Mouse (Mus musculus) megakaryocyte, embryonic 14.5 days (primary cell): Measurements from ENCODE around the gene Klhl5. TPM values are rescaled to one million over a fixed set of nuclear protein-coding genes. Genes with fewer than 3 reads are reported as not detected.
A peak's percentile ranks its signal among the peaks of the same experiment; 100 is the strongest.
"Not testable (repeated sequence)": the region's sequence is repeated elsewhere in the genome, so short reads cannot be mapped to it uniquely, and the experiment has no call there.

Experiments
- H3K27me3 ChIP-seq: replicated peaks from 2 replicates; pipeline ENCODE3; 2012; ENCODE audit warnings: inconsistent platforms
- H3K36me3 ChIP-seq: replicated peaks from 2 replicates; pipeline ENCODE3; 2012; ENCODE audit warnings: low read length, inconsistent platforms, mixed read lengths
- H3K4me1 ChIP-seq: 2 replicates; pipeline ENCODE4 v1.6.1; 2012; ENCODE audit warnings: inconsistent platforms
- H3K4me3 ChIP-seq: replicated peaks from 2 replicates; pipeline ENCODE3; 2012; ENCODE audit warnings: moderate library complexity, mild to moderate bottlenecking, inconsistent platforms
- H3K9me3 ChIP-seq: 2 replicates; pipeline ENCODE4 v1.6.1; 2012; ENCODE audit warnings: inconsistent platforms
- FLI1 ChIP-seq: IDR thresholded peaks from 2 replicates; pipeline ENCODE4 v1.6.1; 2012; ENCODE audit warnings: low read length, inconsistent platforms, mixed read lengths
- GATA1 ChIP-seq: IDR thresholded peaks from 3 replicates; pipeline ENCODE4 v1.6.1; 2012; ENCODE audit warnings: mixed read lengths, low read length, inconsistent platforms, borderline replicate concordance
- polyA plus RNA-seq: library from polyadenylated mRNA; stranded (reverse); fragments of >175 nt; gene quantifications from 2 replicates; pipeline ENCODE4 v1.2.3, GENCODE M21; 2012; ENCODE audit warnings: low replicate concordance; ENCODE audit not compliant: insufficient read depth

The Klhl5 gene
- polyA plus RNA-seq, 1 experiment: 6.1 TPM

DNA sequence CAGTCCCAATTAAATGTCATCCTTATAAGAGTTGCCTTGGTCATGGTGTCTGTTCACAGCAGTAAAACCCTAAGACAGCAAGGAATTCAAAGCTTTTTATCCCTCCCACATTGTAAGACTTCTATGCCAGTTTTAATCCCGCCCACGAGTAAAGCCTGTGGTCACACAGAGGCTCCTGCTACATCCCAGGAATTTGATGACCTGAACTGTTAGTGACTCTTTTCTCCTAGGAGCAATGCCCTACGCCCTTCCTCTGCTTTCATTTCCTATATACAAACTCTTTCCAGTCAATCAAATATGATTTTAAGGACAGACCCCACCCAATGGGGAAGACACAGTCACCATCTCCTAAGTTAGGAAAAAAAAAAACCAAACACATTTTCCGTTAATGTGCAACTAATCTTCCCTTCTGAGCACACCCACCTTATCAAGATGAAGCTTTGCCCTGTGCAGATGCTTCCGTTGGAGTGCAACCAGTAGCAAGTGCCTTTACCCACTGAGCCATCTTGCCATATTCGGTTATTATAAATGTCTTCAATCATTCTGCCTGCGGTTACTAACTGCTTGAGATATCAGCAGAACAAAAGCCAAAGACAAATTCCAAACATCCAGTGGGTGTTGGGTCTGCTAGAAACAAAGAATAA, 12.3 kb upstream of the Klhl5 start:
- Histone ChIP-seq H3K9me3 (no peaks in the 10 kb centered on the region), H3K36me3 (no peaks in the 10 kb centered on the region), H3K4me3 (no peak overlapping the region), H3K4me1 (peaks cover 18% of the 10 kb centered on the region), H3K27me3 (peaks cover 3% of the 10 kb centered on the region)
- TF ChIP-seq GATA1: no peak
- TF ChIP-seq FLI1: no peak

DNA sequence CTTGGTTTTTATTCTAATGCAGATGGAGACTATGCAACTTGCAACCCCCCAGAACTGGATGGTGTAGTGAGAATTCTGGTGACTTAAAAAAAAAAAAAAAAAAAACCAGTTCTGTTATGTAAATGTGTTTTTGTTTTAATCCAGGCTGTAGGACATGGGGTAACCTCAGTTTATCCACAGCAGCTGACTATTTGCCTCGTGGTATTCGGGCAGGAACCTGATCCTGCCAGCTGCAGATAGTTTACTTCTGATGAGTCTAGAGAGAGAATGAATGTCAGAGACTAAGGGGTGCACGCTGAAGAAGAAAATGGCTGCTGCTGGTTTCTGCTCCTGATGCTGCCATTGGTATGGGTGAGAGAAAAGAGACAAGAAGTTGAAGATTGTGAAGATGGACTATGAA, 11.3 kb upstream of the Klhl5 start:
- H3K36me3 ChIP-seq: no peaks in the 10 kb centered on the region
- H3K4me1 ChIP-seq: peaks cover 24% of the 10 kb centered on the region
- no peaks in the 10 kb centered on the region for H3K9me3 ChIP-seq
- peaks cover 3% of the 10 kb centered on the region for H3K27me3 ChIP-seq
- no peak overlapping the region for H3K4me3 ChIP-seq
- no peak for TF ChIP-seq FLI1
- no peak for TF ChIP-seq GATA1

DNA sequence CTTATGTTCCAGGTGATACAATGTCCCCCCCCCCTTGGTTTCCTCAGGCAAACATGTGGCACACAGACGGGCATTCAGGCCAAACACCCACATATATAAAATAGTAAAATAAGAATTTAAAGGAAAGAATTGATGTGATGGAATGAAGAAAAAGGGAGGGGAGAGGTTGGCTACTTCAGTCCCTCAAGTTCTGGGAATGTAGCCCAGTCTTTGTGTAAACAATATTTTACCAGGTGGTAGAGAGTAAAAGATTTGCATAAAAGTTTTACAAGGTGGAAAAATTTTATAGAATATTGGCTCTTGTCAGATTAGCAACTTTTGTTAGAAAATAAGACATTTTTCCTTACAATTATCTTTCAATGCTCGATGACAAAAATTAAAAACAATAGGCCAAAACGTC, 10.5 kb upstream of the Klhl5 start:
- no peaks in the 10 kb centered on the region for H3K36me3 ChIP-seq
- H3K4me3 ChIP-seq: no peak overlapping the region
- H3K4me1 ChIP-seq: peaks cover 26% of the 10 kb centered on the region
- TF ChIP-seq FLI1: no peak
- TF ChIP-seq GATA1: no peak
- H3K9me3 ChIP-seq: no peaks in the 10 kb centered on the region
- peaks cover 3% of the 10 kb centered on the region for H3K27me3 ChIP-seq

DNA sequence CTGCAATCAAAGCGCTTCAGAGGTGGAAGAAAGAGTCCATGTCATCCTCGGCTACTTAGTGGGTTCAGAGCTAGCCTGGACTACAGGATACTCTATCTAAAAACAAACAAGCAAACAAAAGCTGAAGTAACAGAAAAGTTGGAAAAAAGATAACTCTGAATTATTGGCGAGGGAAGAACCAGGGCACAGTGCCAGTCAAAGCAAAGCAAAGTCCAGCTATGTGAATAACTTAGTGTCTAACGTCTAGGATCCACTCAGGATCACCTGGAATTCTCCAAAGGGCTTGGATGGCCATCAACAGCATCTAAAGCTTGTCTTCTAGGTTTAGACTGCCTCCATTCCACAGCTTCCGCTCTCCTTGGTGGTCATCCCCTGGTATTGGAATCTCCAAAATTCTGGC, 9.9 kb upstream of the Klhl5 start:
- Histone ChIP-seq H3K9me3 (no peaks in the 10 kb centered on the region), H3K4me1 (peaks cover 33% of the 10 kb centered on the region), H3K4me3 (no peak overlapping the region), H3K36me3 (no peaks in the 10 kb centered on the region), H3K27me3 (peaks cover 3% of the 10 kb centered on the region)
- TF ChIP-seq GATA1: no peak
- TF ChIP-seq FLI1: no peak

DNA sequence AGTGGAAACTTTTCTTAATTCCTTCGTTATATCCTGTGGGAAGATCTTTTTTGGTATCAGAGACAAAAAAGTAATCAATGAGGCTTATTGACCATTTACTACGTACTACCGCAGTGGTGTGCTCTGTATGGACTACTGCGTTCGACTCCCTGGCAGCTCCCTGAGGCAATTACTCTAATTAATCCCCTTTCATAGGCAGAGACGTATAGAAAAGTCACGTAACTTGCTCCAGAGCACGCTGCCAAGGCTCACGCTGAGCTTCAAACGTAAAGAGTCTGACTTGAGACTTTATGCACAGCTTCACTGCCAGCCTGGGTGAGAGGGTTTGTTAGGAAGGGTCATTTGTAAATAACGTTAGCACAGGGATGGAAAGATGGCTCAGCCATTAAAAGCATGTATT, 7.3 kb upstream of the Klhl5 start:
- Histone ChIP-seq H3K36me3 (peaks cover 2% of the 10 kb centered on the region), H3K27me3 (peaks cover 3% of the 10 kb centered on the region), H3K4me3 (no peak overlapping the region), H3K4me1 (peaks cover 55% of the 10 kb centered on the region), H3K9me3 (0 out of 2 replicates have a peak, but pooled peaks cover 3% of the 10 kb centered on the region)
- TF ChIP-seq FLI1: no peak

DNA sequence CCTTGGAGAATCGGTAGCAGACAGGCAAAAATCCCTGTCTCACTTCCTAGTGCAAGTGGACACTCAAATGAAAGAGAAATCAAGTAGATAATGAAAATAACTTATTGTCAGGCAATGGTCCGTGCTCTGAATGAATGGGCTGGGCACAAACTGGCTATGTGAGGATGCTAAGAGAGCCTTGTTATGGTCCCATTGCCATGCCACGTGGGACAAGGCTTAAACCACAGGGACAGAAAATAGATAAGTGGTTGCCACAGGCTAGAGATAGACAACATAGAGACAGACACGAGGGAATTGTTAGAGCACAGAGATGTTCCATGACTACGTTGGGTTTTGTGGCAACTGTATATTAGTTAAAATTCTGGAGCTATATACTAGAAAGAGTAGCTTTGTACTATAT, 6.1 kb upstream of the Klhl5 start:
- TF ChIP-seq GATA1 (no peak), FLI1 (no peak)
- Histone ChIP-seq H3K9me3 (0 out of 2 replicates have a peak, but pooled peaks cover 3% of the 10 kb centered on the region), H3K4me3 (peak overlapping the region; percentile 75)

DNA sequence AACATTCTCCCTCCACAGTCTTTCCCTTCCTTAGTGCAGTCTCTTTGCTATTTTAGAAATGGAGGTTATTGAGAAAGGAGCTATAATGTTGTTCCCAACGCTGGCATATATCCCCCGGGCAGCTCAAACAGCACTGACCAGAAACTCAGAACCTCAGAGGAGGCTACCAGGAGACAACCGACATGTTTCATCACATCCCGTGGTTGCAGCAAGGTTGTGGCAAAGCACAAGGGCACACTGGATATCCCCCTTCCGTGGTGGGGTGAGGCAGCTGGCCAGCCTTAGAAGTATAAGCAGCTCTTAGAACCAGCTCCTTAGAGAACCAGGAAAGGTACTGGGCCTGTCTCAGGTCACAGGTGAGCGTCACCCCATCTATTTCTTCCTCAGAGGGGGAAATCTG, 5.7 kb upstream of the Klhl5 start:
- Histone ChIP-seq H3K27me3 (peaks cover 3% of the 10 kb centered on the region), H3K36me3 (peaks cover 2% of the 10 kb centered on the region), H3K4me3 (peak overlapping the region; percentile 79), H3K4me1 (peaks cover 55% of the 10 kb centered on the region), H3K9me3 (0 out of 2 replicates have a peak, but pooled peaks cover 3% of the 10 kb centered on the region)
- TF ChIP-seq GATA1: no peak
- TF ChIP-seq FLI1: no peak

More for the DNA sequence above, 6.1 kb upstream of the Klhl5 start:
- peaks cover 3% of the 10 kb centered on the region for H3K27me3 ChIP-seq
- H3K4me1 ChIP-seq: peaks cover 55% of the 10 kb centered on the region
- peaks cover 2% of the 10 kb centered on the region for H3K36me3 ChIP-seq

DNA sequence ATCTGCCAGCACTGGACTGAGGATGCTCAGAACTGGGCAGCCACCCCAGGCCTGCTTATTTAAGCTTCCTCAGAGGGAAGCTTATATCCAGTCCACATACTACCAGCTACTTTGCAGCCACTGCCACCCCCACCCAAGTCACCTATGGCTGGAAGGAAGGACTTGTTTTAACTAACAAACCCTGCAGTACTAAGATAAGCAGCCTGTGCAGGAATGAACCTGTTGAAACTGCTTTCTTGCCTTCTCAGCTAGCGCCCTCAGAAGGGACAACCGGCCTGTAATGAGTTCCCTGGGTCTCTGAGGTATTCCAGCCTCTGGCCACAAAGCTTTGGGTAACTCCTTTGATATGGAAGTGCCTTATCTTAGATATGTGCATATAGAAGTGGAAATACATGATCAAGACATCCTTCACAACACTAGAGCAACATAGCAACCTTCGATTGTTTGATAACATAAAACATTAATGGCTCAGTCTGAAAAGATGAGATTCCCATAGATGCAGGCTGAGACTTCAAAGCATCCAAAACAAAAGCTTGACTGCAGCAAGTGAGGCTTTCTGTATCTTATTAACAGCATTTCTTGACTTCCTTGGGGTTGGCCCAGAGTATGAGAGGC, 5.2 kb upstream of the Klhl5 start:
- Histone ChIP-seq H3K4me3 (peak overlapping the region; percentile 79), H3K36me3 (peaks cover 2% of the 10 kb centered on the region), H3K9me3 (0 out of 2 replicates have a peak, but pooled peaks cover 3% of the 10 kb centered on the region), H3K4me1 (peaks cover 60% of the 10 kb centered on the region), H3K27me3 (peaks cover 3% of the 10 kb centered on the region)
- TF ChIP-seq FLI1 (no peak), GATA1 (no peak)

DNA sequence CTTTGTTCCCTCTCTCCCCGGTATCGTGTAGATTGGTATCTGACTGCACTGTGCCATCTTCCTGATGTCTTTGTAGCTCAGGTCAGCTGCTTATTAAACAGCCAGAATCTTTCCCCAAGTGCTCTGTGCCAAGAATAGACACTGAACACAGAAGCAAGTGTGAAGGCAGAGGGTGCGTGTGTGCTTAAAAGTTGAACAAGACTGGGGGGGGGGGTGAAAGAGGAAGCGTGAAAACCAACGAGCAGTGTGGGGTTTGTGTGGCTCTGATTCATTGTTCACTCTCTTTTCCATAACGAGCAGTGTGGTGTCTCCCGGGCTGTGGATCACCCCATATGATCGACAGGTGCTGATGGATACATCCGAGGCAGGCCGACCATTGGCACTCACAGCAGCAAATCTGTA, 4.7 kb upstream of the Klhl5 start:
- no peak for TF ChIP-seq GATA1
- Histone ChIP-seq H3K4me1 (peaks cover 62% of the 10 kb centered on the region), H3K27me3 (peaks cover 3% of the 10 kb centered on the region), H3K4me3 (peak overlapping the region; percentile 72), H3K36me3 (peaks cover 2% of the 10 kb centered on the region), H3K9me3 (0 out of 2 replicates have a peak, but pooled peaks cover 3% of the 10 kb centered on the region)

DNA sequence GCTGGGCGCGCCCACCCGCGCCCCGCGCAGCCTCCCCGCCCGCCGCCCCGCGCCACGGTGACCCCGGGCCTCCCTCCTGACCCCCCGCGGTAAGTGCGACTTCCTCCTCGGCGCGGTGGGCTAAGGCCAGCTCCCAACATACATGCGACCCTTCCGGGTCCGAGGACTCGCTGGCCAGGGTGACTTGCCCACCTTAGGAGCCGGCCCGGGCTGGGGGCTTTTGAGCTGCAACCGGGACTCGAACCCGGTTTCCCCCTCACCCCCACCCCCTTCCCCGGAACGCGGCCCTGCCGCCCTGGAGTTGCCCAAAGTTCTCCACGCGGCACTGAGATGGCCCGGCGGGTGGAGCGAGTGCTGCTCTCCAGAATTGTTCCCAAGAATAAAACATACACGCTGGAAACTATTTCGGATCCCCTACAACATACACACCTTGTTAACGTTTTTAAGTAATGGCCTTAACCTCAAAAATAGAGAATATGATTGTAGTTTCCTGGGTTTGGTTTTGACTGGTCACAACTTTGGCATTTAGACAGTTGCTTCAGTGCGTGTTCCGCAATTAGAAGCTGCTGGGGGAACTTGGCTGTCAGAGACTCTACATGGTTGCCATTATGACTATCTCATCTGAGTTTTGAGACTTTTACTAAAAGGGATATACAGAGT, 564 bp downstream of the Klhl5 start:
- no peaks in the 10 kb centered on the region for H3K27me3 ChIP-seq
- H3K36me3 ChIP-seq: peaks cover 7% of the 10 kb centered on the region
- no peak for TF ChIP-seq FLI1
- no peak for TF ChIP-seq GATA1
- peak overlapping the region; percentile 95 for H3K4me3 ChIP-seq
- peaks cover 53% of the 10 kb centered on the region for H3K4me1 ChIP-seq
- 0 out of 2 replicates have a peak, but pooled peaks cover 3% of the 10 kb centered on the region for H3K9me3 ChIP-seq

DNA sequence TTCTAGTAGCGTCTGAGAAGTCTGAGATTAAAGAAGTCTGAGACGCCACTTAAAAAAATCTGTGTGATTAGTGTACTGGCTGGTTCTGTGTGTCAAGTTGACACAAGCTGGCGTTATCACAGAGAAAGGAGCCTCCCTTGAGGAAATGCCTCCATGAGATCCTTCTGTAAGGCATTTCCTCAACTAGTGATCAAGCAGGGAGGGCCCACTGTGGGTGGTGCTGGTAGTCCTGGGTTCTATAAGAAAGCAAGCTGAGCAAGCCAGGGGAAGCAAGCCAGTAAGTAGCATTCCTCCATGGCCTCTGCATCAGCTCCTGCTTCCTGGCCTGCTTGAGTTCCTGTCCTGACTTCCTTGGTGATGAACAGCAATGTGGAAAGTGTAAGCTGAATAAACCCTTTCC, 4.9 kb downstream of the Klhl5 start:
- not testable (repeated sequence) for H3K27me3 ChIP-seq, H3K9me3 ChIP-seq, H3K4me3 ChIP-seq
- peaks cover 30% of the 10 kb centered on the region for H3K36me3 ChIP-seq
- H3K4me1 ChIP-seq: peaks cover 41% of the 10 kb centered on the region
